Mouse (Mus musculus) telencephalon, adult 2 months (tissue): ENCODE data around the gene Mrtfa.

Experiments used
- DNase-seq: peaks from one replicate; pipeline ENCODE4 v3.0.0-alpha.2; 2011; ENCODE audit warnings: low read depth, low spot score

Mrtfa gene

GRCm38 (mm10) chr15:81197197-81197596 is 6.6 kb upstream of the Mrtfa start:
- DNase-seq, result no peak

- no peak for DNase-seq
Observed at GRCm38 (mm10) chr15:81195447-81195846, 4.9 kb upstream of the Mrtfa start.

GRCm38 (mm10) chr15:81194791-81195190 is 4.2 kb upstream of the Mrtfa start:
- DNase-seq, result no peak

GRCm38 (mm10) chr15:81192858-81193257 is 2.3 kb upstream of the Mrtfa start:
- no peak for DNase-seq

GRCm38 (mm10) chr15:81192316-81192715 is 1.8 kb upstream of the Mrtfa start:
- DNase-seq, result no peak

- no peak for DNase-seq
Observed at GRCm38 (mm10) chr15:81191303-81191702, 746 bp upstream of the Mrtfa start.

GRCm38 (mm10) chr15:81190011-81190629 is 437 bp downstream of the Mrtfa start:
- DNase-seq, result no peak

- DNase-seq, result no peak
Observed at GRCm38 (mm10) chr15:81189061-81189460, 1.5 kb downstream of the Mrtfa start.

- no peak for DNase-seq
Observed at GRCm38 (mm10) chr15:81184913-81185312, 5.6 kb downstream of the Mrtfa start.

GRCm38 (mm10) chr15:81181233-81181632 is 9.3 kb downstream of the Mrtfa start:
- DNase-seq, result no peak

GRCm38 (mm10) chr15:81179523-81179922 is 11.0 kb downstream of the Mrtfa start:
- no peak for DNase-seq

GRCm38 (mm10) chr15:81178703-81179102 is 11.9 kb downstream of the Mrtfa start:
- no peak for DNase-seq

- DNase-seq, result peak; percentile 28
Observed at GRCm38 (mm10) chr15:81177860-81178259, 12.7 kb downstream of the Mrtfa start.

GRCm38 (mm10) chr15:81175633-81176032 is 14.9 kb downstream of the Mrtfa start:
- no peak for DNase-seq

- DNase-seq, result no peak
Observed at GRCm38 (mm10) chr15:81172259-81172658, 18.3 kb downstream of the Mrtfa start.

- no peak for DNase-seq
Observed at GRCm38 (mm10) chr15:81168735-81169134, 21.8 kb downstream of the Mrtfa start.

GRCm38 (mm10) chr15:81167831-81168230 is 22.7 kb downstream of the Mrtfa start:
- no peak for DNase-seq

- no peak for DNase-seq
Observed at GRCm38 (mm10) chr15:81166291-81166690, 24.3 kb downstream of the Mrtfa start.

GRCm38 (mm10) chr15:81164560-81165310 is 25.8 kb downstream of the Mrtfa start:
- DNase-seq, result no peak

GRCm38 (mm10) chr15:81161571-81161970 is 29.0 kb downstream of the Mrtfa start:
- no peak for DNase-seq

- no peak for DNase-seq
Observed at GRCm38 (mm10) chr15:81160677-81161076, 29.9 kb downstream of the Mrtfa start.

GRCm38 (mm10) chr15:81159212-81159611 is 31.3 kb downstream of the Mrtfa start:
- no peak for DNase-seq

- DNase-seq, result no peak
Observed at GRCm38 (mm10) chr15:81158517-81159120, 31.9 kb downstream of the Mrtfa start.
